Mouse (Mus musculus) bone marrow macrophage, adult 2 months (primary cell): ENCODE measurements around the gene Cacna1h.

Source experiments
- CTCF ChIP-seq: IDR thresholded peaks from 2 replicates; pipeline ENCODE4 v1.5.1; 2012; ENCODE audit warnings: low read depth, mild to moderate bottlenecking, low read length, moderate library complexity
- POLR2A ChIP-seq: IDR thresholded peaks from 2 replicates; pipeline ENCODE4 v1.6.1; 2012; ENCODE audit warnings: mild to moderate bottlenecking, low read depth, low read length, borderline replicate concordance

- no peak for TF ChIP-seq POLR2A
- no peak for TF ChIP-seq CTCF
Measured at GRCm38 (mm10) chr17:25420998-25421397, 12.6 kb downstream of the Cacna1h start.
